Mouse (Mus musculus) T-helper 1 cell (primary cell): ENCODE measurements around the gene Aqp9.

ENCODE experiments used
- in situ Hi-C: fragments of 300-600 bp; cut with MboI, MseI; formaldehyde crosslinking; loops from one replicate; pipeline ENCODE4 v1.15.1; 2025; ENCODE audit warnings: high pct_unique_total_duplicates

Aqp9 gene

DNA sequence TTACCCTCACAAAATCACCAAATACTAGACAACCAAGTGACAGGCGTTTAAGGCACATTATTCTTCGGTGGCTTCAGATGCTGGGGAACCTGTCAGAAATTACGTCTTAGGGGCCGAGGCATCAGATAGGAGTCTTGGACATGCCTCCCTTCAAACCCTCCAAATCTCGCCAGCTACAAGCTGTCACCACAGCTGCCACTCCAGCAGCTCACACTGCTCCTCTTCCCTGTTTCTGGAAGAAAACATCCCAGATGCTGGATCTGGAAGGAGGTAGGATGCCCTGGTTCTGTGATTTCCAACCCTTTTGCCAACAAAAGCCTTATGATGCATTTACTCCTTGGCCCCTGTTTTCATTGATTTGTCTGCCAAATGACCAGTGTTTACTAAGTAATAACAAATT, 101.3 kb downstream of the Aqp9 start:
- in situ Hi-C loops, result no loop called here

DNA sequence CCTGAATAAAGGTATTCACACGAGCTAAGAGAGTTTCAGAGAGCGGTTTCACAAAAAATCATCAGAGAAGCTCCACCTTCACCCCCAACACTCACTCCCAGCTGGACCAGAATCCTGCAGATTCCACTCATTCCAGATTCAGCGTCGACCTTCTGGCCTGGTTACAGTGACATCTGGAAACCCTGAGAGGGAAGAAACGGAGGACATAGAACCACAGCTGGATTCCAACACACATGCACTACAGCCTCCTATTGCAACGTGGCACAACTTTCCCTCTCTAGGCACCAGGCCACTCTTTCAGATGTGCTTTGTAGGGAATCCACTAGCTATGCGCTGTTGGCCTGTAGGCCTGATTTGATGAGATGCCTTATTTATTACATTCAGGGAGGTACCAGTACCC, 102.0 kb downstream of the Aqp9 start:
- in situ Hi-C loops, result no loop called here

DNA sequence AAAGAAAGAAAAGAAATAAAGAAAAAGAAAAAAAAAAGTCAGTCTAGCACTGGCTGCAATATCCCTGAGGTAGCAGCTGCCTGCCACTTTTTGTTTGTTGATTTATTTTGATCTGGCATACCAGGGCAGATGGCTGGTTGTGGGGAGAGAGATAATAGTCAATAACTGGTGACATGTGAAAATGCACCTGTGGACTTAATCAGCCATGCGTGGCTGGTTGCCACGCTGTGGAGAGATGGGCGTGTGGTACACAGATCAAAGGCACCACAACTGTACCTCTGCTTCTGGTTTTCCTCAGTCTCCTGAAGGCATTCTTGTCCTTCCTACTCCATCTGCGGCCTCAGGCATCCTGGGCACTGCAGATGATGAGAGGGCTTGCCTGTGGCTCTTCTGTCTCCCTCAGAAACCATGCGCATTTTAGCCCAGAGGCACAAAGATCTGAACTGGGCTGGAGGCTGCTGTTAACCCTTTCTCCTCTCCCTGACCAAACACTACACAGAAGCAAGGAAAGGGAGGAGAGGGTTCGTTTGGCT, 103.1 kb downstream of the Aqp9 start:
- in situ Hi-C loops, result no loop called here

- in situ Hi-C loops, result no loop called here
Measured at GRCm38 (mm10) chr9:71064291-71064840, 104.1 kb downstream of the Aqp9 start.

GRCm38 (mm10) chr9:71063551-71063950, 104.9 kb downstream of the Aqp9 start:
- in situ Hi-C loops, result no loop called here

GRCm38 (mm10) chr9:71062976-71063375, 105.5 kb downstream of the Aqp9 start:
- in situ Hi-C loops, result no loop called here

DNA sequence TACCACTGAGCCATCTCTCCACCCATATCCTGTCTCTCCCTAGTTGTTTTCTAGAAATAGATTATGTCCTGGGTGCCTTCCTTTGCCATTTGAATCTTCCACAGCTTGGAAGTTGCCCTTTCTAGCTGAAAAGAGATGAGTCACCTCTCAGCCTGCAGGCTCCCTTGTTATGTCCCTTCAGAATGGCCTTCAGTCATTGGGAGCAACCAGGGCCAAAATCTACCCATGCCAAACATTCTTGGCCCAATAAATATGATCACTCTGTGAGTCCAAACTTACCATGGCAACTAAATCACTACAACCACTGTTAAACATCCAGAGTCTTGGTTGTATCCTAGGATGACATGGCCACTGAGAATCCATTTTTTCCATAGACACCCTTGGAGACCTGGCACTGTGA, 106.2 kb downstream of the Aqp9 start:
- in situ Hi-C loops, result no loop called here
